Mouse (Mus musculus): ENCODE results near the gene Psme3. TPM values are rescaled to one million over a fixed set of nuclear protein-coding genes. Genes with fewer than 3 reads are reported as not detected.
A peak's percentile ranks its signal among the peaks of the same experiment; 100 is the strongest.
"Not testable (repeated sequence)": the region's sequence is repeated elsewhere in the genome, so short reads cannot be mapped to it uniquely, and the experiment has no call there.

Psme3 gene
- polyA plus RNA-seq, 2 experiments: 123 to 135 TPM

DNA sequence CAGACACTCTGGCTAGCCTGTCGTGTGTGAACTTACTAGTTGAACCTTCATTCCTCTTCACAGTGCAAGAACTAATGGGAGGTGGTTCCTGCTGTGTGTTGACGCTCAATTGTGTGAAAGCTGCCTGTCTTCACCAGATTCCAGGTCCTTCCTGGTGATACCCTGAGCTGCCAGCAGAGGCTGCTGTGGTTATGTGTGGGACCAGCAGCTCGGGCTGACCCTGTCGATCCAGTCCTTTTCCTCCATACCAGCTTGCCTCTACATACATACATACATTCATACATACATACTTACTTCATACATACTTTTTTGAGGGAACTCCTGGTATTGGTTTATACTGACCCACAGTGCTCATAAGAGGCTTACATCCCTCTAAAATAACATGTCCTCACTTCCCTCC, 7.6 kb downstream of the Psme3 start:
- peak; percentile 46; the same call in 1 of the 2 replicates for ATAC-seq (ENCODE audit: insufficient read depth)

DNA sequence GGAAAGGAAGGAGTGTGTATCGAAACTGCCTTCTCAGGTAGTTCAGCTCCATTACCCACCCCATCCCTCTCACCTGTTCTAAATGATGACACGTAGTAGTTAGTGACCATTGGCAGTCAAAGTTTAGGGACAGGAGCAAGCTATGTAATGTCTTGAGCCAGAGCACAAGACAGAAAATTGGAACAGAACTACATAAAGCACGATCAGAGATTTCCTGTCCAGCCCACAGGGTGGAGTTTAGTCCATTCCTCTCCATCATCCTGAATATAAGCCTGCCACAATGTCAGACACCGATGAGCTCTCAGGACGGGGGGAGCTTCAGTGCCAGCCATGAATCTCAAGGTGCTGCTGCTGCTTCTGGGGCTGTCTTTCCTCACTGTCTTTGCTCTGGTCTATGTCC, 8.8 kb downstream of the Psme3 start, which contains the start of gene Aoc2:
Gene Aoc2, plus strand, starts transcription at position 301 of the 400 bp plus-strand sequence.
- TF ChIP-seq CTCF (IDR thresholded peaks at IDR 0.05; ENCODE audit: low read depth) (no peak), EP300 (IDR thresholded peaks at IDR 0.05; ENCODE audit: low read depth) (no peak)
- no peaks in the 10 kb centered on the region for H3K27me3 ChIP-seq (ENCODE audit: control insufficient read depth, insufficient read depth, low read length)
- no peak within 1 kb of the TSS for H3K27ac ChIP-seq
- H3K9me3 ChIP-seq (ENCODE audit: control insufficient read depth, low read length): no peaks in the 10 kb centered on the region
- H3K4me1 ChIP-seq (replicated peaks; ENCODE audit: control insufficient read depth in 2 of 2, insufficient read depth in 2 of 2, low read length in 1 of 2): no peaks in the 10 kb centered on the region
- H3K4me2 ChIP-seq (ENCODE audit: low read depth): no peak within 1 kb of the TSS
- H3K36me3 ChIP-seq (replicated peaks; ENCODE audit: control insufficient read depth, insufficient read depth, low read depth): peaks cover 61% of the 10 kb centered on the region
- DNase-seq (ENCODE audit: low read depth in 3 of 3, low spot score in 3 of 3) (no peak), ATAC-seq (ENCODE audit: insufficient read depth) (no peak)
- 87% methylated on average over 5 of the region's 5 CpGs for WGBS (ENCODE audit: insufficient replicate concordance)
- H3K9ac ChIP-seq (replicated peaks): no peak within 1 kb of the TSS
- H3K4me3 ChIP-seq (ENCODE audit: insufficient read depth in 1 of 2, low read depth in 2 of 2, low read length in 2 of 2): no peak within 1 kb of the TSS

More for the DNA sequence above, 7.6 kb downstream of the Psme3 start:
- Histone ChIP-seq H3K27me3 (ENCODE audit: control insufficient read depth, insufficient read depth, low read length) (no peaks in the 10 kb centered on the region), H3K27ac (no peak overlapping the region), H3K4me1 (replicated peaks; ENCODE audit: control insufficient read depth in 2 of 2, insufficient read depth in 2 of 2, low read length in 1 of 2) (peaks cover 0 to 1% of the 10 kb centered on the region in 2 experiments; a peak in 1 of 4 replicates), H3K4me3 (ENCODE audit: insufficient read depth in 1 of 2, low read depth in 2 of 2, low read length in 2 of 2) (no peak overlapping the region), H3K4me2 (ENCODE audit: low read depth) (no peak overlapping the region), H3K36me3 (replicated peaks; ENCODE audit: control insufficient read depth, insufficient read depth, low read depth) (peaks cover 72% of the 10 kb centered on the region), H3K9me3 (ENCODE audit: control insufficient read depth, low read length) (no peaks in the 10 kb centered on the region), H3K9ac (replicated peaks) (no peak overlapping the region)
- peak in 1 of 3 experiments; percentile 28 for DNase-seq (ENCODE audit: low read depth in 3 of 3, low spot score in 3 of 3)
- TF ChIP-seq CTCF (IDR thresholded peaks at IDR 0.05; ENCODE audit: low read depth) (peak; percentile 96), EP300 (IDR thresholded peaks at IDR 0.05; ENCODE audit: low read depth) (no peak)
- 42% methylated on average over 4 of the region's 4 CpGs for WGBS (ENCODE audit: insufficient replicate concordance)

DNA sequence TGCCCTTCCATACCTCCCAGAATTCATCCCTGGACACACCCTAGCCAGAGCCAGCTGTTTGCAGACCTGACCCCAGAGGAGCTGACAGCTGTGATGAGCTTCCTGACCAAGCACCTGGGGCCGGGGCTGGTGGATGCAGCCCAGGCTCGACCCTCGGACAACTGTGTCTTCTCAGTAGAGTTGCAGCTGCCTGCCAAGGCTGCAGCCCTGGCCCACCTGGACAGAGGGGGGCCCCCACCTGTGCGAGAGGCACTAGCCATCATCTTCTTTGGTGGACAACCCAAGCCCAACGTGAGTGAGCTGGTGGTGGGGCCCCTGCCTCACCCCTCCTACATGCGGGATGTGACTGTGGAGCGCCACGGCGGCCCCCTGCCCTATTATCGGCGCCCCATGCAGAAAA, 9.2 kb downstream of the Psme3 start:
- 93% methylated on average over 11 of the region's 11 CpGs for WGBS (ENCODE audit: insufficient replicate concordance)
- peaks cover 56% of the 10 kb centered on the region for H3K36me3 ChIP-seq (replicated peaks; ENCODE audit: control insufficient read depth, insufficient read depth, low read depth)
- ATAC-seq (ENCODE audit: insufficient read depth): not testable (repeated sequence)

GRCm38 (mm10) chr11:101326147-101326546, 10.1 kb downstream of the Psme3 start:
- Histone ChIP-seq H3K4me1 (replicated peaks; ENCODE audit: control insufficient read depth in 2 of 2, insufficient read depth in 2 of 2, low read length in 1 of 2) (no peaks in the 10 kb centered on the region), H3K4me3 (ENCODE audit: insufficient read depth in 1 of 2, low read depth in 2 of 2, low read length in 2 of 2) (no peak overlapping the region), H3K9me3 (ENCODE audit: control insufficient read depth, low read length) (no peaks in the 10 kb centered on the region), H3K27me3 (ENCODE audit: control insufficient read depth, insufficient read depth, low read length) (no peaks in the 10 kb centered on the region), H3K36me3 (replicated peaks; ENCODE audit: control insufficient read depth, insufficient read depth, low read depth) (peaks cover 47% of the 10 kb centered on the region), H3K9ac (replicated peaks) (no peak overlapping the region), H3K4me2 (ENCODE audit: low read depth) (no peak overlapping the region), H3K27ac (no peak overlapping the region)
- 78% methylated on average over 11 of the region's 11 CpGs for WGBS (ENCODE audit: insufficient replicate concordance)
- DNase-seq (ENCODE audit: low read depth in 3 of 3, low spot score in 3 of 3) (no peak), ATAC-seq (ENCODE audit: insufficient read depth) (no peak)
- TF ChIP-seq EP300 (IDR thresholded peaks at IDR 0.05; ENCODE audit: low read depth) (no peak), CTCF (IDR thresholded peaks at IDR 0.05; ENCODE audit: low read depth) (no peak)

More for the DNA sequence above, 9.2 kb downstream of the Psme3 start:
- not testable (repeated sequence) for H3K4me3 ChIP-seq (ENCODE audit: insufficient read depth in 1 of 2, low read depth in 2 of 2, low read length in 2 of 2); H3K4me1 ChIP-seq (replicated peaks; ENCODE audit: control insufficient read depth in 2 of 2, insufficient read depth in 2 of 2, low read length in 1 of 2); DNase-seq (ENCODE audit: low read depth in 3 of 3, low spot score in 3 of 3); H3K9ac ChIP-seq (replicated peaks); H3K27ac ChIP-seq; H3K9me3 ChIP-seq (ENCODE audit: control insufficient read depth, low read length); H3K4me2 ChIP-seq (ENCODE audit: low read depth); H3K27me3 ChIP-seq (ENCODE audit: control insufficient read depth, insufficient read depth, low read length)

GRCm38 (mm10) chr11:101327311-101327710, 11.3 kb downstream of the Psme3 start:
- peaks cover 35% of the 10 kb centered on the region for H3K36me3 ChIP-seq (replicated peaks; ENCODE audit: control insufficient read depth, insufficient read depth, low read depth)
- 58% methylated on average over 3 of the region's 3 CpGs for WGBS (ENCODE audit: insufficient replicate concordance)
- no peak overlapping the region for H3K27ac ChIP-seq
- no peaks in the 10 kb centered on the region for H3K4me1 ChIP-seq (replicated peaks; ENCODE audit: control insufficient read depth in 2 of 2, insufficient read depth in 2 of 2, low read length in 1 of 2)
- no peak overlapping the region for H3K9ac ChIP-seq (replicated peaks)
- no peak for DNase-seq (ENCODE audit: low read depth in 3 of 3, low spot score in 3 of 3)
- H3K9me3 ChIP-seq (ENCODE audit: control insufficient read depth, low read length): no peaks in the 10 kb centered on the region
- no peak overlapping the region for H3K4me2 ChIP-seq (ENCODE audit: low read depth)
- no peak overlapping the region for H3K4me3 ChIP-seq (ENCODE audit: insufficient read depth in 1 of 2, low read depth in 2 of 2, low read length in 2 of 2)
- no peak for TF ChIP-seq CTCF (IDR thresholded peaks at IDR 0.05; ENCODE audit: low read depth)
- TF ChIP-seq EP300 (IDR thresholded peaks at IDR 0.05; ENCODE audit: low read depth): no peak
- no peaks in the 10 kb centered on the region for H3K27me3 ChIP-seq (ENCODE audit: control insufficient read depth, insufficient read depth, low read length)
- ATAC-seq (ENCODE audit: insufficient read depth): no peak

Measured in liver, embryonic 14.5 days (tissue).